Mouse (Mus musculus) embryonic fibroblast, embryonic 13.5 days (primary cell): ENCODE data around the gene Ephb2.

Experiments used
- CTCF ChIP-seq: IDR thresholded peaks from 2 replicates; pipeline ENCODE4 v1.5.1; 2011; ENCODE audit warnings: mild to moderate bottlenecking, control low read depth, low read length, moderate library complexity, borderline replicate concordance; ENCODE audit not compliant: insufficient read depth
- POLR2A ChIP-seq: IDR thresholded peaks from 2 replicates; pipeline ENCODE4 v1.6.1; 2011; ENCODE audit warnings: low read depth, mild to moderate bottlenecking, control low read depth, low read length, moderate library complexity

- TF ChIP-seq CTCF = no peak
- no peak for TF ChIP-seq POLR2A
Observed at GRCm38 (mm10) chr4:136763349-136763748, 72.4 kb downstream of the Ephb2 start.
